Mouse (Mus musculus) forebrain, embryonic 12.5 days (tissue): ENCODE results near the gene Mpv17l. TPM values are rescaled to one million over a fixed set of nuclear protein-coding genes. Genes with fewer than 3 reads are reported as not detected.
"Not testable (repeated sequence)": the region's sequence is repeated elsewhere in the genome, so short reads cannot be mapped to it uniquely, and the experiment has no call there.

Source experiments
- ATAC-seq: fragments of 200-750 bp; cut with Nextera tagmentation; 2 replicates; pipeline ENCODE4 v1.8.0; 2017; ENCODE audit warnings: moderate TSS enrichment; ENCODE audit not compliant: low FRiP score
- H3K27ac ChIP-seq: fragments of 300-500 bp; sonication (generic); 2 replicates; pipeline ENCODE4 v1.5.1; 2016; ENCODE audit warnings: mild to moderate bottlenecking
- H3K27me3 ChIP-seq: fragments of 300-500 bp; sonication (generic); 2 replicates; pipeline ENCODE4 v1.6.1; 2016; ENCODE audit warnings: mild to moderate bottlenecking
- H3K36me3 ChIP-seq: fragments of 300-500 bp; sonication (generic); replicated peaks from 2 replicates; pipeline ENCODE4 v1.6.1; 2016; ENCODE audit warnings: mild to moderate bottlenecking
- H3K4me1 ChIP-seq: fragments of 300-500 bp; sonication (generic); 2 replicates; pipeline ENCODE4 v1.6.1; 2016
- H3K4me2 ChIP-seq: fragments of 300-500 bp; sonication (generic); 2 replicates; pipeline ENCODE4 v1.6.1; 2016; ENCODE audit warnings: mild to moderate bottlenecking, moderate library complexity
- H3K4me3 ChIP-seq: fragments of 300-500 bp; sonication (generic); replicated peaks from 2 replicates; pipeline ENCODE4 v1.5.1; 2016; ENCODE audit warnings: mild to moderate bottlenecking
- H3K9ac ChIP-seq: fragments of 300-500 bp; sonication (generic); 2 replicates; pipeline ENCODE4 v1.6.1; 2016; ENCODE audit warnings: mild to moderate bottlenecking
- H3K9me3 ChIP-seq: fragments of 300-500 bp; sonication (generic); 2 replicates; pipeline ENCODE4 v1.6.1; 2016
- WGBS: fragments of 180-500 bp; shearing (Covaris S2); methylation state at CpG from one replicate; pipeline ENCODE4 v1.1.7; 2016; 5-methylcytosine and 5-hydroxymethylcytosine counted together
- polyA plus RNA-seq: library from polyadenylated mRNA; unstranded; fragments of >200 nt; fragmentation: Nextera tagmentation; extraction: Ambion mirVana; gene quantifications from 2 replicates; pipeline ENCODE4 v1.2.1, GENCODE M21; 2016

Gene Mpv17l
- polyA plus RNA-seq, 1 experiment from 2014 or later: 4.7 TPM

GRCm38 (mm10) chr16:13896357-13896756 is 6.6 kb upstream of the Mpv17l start:
- Histone ChIP-seq H3K36me3 (no peaks in the 10 kb centered on the region), H3K27ac (no peak overlapping the region), H3K9ac (no peak overlapping the region), H3K9me3 (no peaks in the 10 kb centered on the region), H3K4me3 (no peak overlapping the region), H3K4me1 (peaks cover 1% of the 10 kb centered on the region; the same call in 1 of the 2 replicates), H3K27me3 (no peaks in the 10 kb centered on the region), H3K4me2 (no peak overlapping the region)
- no peak for ATAC-seq
- WGBS: 87% methylated on average over 3 of the region's 3 CpGs

- Histone ChIP-seq H3K9ac (no peak overlapping the region), H3K36me3 (no peaks in the 10 kb centered on the region), H3K27me3 (no peaks in the 10 kb centered on the region), H3K4me2 (no peak overlapping the region), H3K9me3 (no peaks in the 10 kb centered on the region), H3K4me1 (peaks cover 15% of the 10 kb centered on the region), H3K4me3 (no peak overlapping the region), H3K27ac (no peak overlapping the region)
- no peak for ATAC-seq
- 90% methylated on average over 2 of the region's 2 CpGs for WGBS
Measured at GRCm38 (mm10) chr16:13898981-13899380, 4.0 kb upstream of the Mpv17l start.

- Histone ChIP-seq H3K27ac (peak overlapping the region; percentile 84), H3K9ac (peak overlapping the region; percentile 85), H3K4me3 (peak overlapping the region; percentile 86), H3K27me3 (no peaks in the 10 kb centered on the region), H3K4me1 (peaks cover 15% of the 10 kb centered on the region), H3K36me3 (no peaks in the 10 kb centered on the region), H3K4me2 (peak overlapping the region; percentile 81), H3K9me3 (no peaks in the 10 kb centered on the region)
- WGBS: under 1% methylated on average over 30 of the region's 30 CpGs
- no peak for ATAC-seq
Measured at GRCm38 (mm10) chr16:13902397-13902831, 547 bp upstream of the Mpv17l start.

- Histone ChIP-seq H3K9me3 (no peaks in the 10 kb centered on the region), H3K27ac (peak overlapping the region; percentile 84), H3K4me1 (peaks cover 15% of the 10 kb centered on the region), H3K36me3 (no peaks in the 10 kb centered on the region), H3K4me2 (peak overlapping the region; percentile 81), H3K27me3 (no peaks in the 10 kb centered on the region), H3K4me3 (peak overlapping the region; percentile 86), H3K9ac (peak overlapping the region; percentile 85)
- 8% methylated on average over 8 of the region's 8 CpGs for WGBS
- ATAC-seq: peak; percentile 82; the same call in 1 of the 2 replicates
Measured at GRCm38 (mm10) chr16:13903488-13903887, 527 bp downstream of the Mpv17l start.

GRCm38 (mm10) chr16:13907297-13907696 is 4.3 kb downstream of the Mpv17l start:
- Histone ChIP-seq H3K4me1 (peaks cover 4% of the 10 kb centered on the region), H3K36me3 (no peaks in the 10 kb centered on the region), H3K27me3 (no peaks in the 10 kb centered on the region), H3K9me3 (no peaks in the 10 kb centered on the region), H3K27ac (no peak overlapping the region), H3K4me3 (no peak overlapping the region), H3K9ac (no peak overlapping the region), H3K4me2 (no peak overlapping the region)
- WGBS: 86% methylated on average over 3 of the region's 3 CpGs
- no peak for ATAC-seq

GRCm38 (mm10) chr16:13920093-13920492 is 17.1 kb downstream of the Mpv17l start:
- no peaks in the 10 kb centered on the region for H3K4me1 ChIP-seq
- no peak overlapping the region for H3K9ac ChIP-seq
- no peaks in the 10 kb centered on the region for H3K27me3 ChIP-seq
- H3K9me3 ChIP-seq: no peaks in the 10 kb centered on the region
- ATAC-seq: no peak
- no peak overlapping the region for H3K4me3 ChIP-seq
- no peaks in the 10 kb centered on the region for H3K36me3 ChIP-seq
- 94% methylated on average over 5 of the region's 5 CpGs for WGBS
- no peak overlapping the region for H3K27ac ChIP-seq
- H3K4me2 ChIP-seq: no peak overlapping the region

DNA sequence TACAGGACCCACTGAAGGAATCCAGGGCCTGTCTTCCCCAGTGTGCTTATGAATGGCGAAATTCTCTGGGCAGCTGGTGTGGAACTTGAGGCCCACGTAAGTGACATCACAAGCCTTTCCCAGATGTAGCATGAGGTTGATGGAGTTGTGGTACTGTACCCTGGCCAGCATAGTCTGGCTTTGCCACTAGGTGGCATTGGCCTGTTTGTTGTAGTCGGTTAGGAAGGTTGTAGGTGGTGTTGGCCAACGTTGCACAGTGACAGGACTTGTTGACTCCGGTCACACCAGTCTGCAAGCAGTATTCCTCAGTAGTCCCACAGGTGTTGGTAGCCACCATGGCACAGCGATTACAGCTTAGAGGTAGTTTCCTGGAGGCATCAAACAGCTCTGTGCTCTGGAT is 18.1 kb downstream of the Mpv17l start:
- Histone ChIP-seq H3K9ac (no peak overlapping the region), H3K27ac (no peak overlapping the region), H3K27me3 (no peaks in the 10 kb centered on the region), H3K36me3 (no peaks in the 10 kb centered on the region), H3K4me1 (no peaks in the 10 kb centered on the region), H3K9me3 (no peaks in the 10 kb centered on the region), H3K4me2 (no peak overlapping the region), H3K4me3 (no peak overlapping the region)
- ATAC-seq: no peak
- 86% methylated on average over 6 of the region's 6 CpGs for WGBS

DNA sequence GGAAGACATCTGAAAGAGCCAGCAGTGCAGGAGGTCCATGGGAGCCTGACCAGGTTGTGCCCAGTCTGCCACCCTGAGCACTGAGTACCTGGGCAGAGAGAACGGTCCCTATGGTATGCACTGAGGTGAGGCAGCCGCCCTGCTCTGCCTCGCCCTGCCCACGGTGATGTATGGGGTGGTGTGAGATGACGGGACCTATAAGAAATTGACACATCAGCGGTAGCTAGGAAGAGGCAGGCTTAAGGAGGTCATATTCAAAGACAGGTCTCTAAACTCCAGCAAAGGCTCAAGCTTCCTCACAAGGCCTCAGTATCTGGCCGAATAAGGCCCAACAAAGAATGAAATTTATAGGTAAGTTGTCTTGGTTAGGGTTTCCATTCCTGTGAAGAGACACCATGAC is 18.8 kb downstream of the Mpv17l start:
- Histone ChIP-seq H3K4me3 (no peak overlapping the region), H3K27ac (no peak overlapping the region), H3K36me3 (no peaks in the 10 kb centered on the region), H3K4me2 (no peak overlapping the region), H3K27me3 (no peaks in the 10 kb centered on the region), H3K9ac (no peak overlapping the region), H3K4me1 (no peaks in the 10 kb centered on the region), H3K9me3 (no peaks in the 10 kb centered on the region)
- ATAC-seq: no peak
- 94% methylated on average over 7 of the region's 7 CpGs for WGBS

DNA sequence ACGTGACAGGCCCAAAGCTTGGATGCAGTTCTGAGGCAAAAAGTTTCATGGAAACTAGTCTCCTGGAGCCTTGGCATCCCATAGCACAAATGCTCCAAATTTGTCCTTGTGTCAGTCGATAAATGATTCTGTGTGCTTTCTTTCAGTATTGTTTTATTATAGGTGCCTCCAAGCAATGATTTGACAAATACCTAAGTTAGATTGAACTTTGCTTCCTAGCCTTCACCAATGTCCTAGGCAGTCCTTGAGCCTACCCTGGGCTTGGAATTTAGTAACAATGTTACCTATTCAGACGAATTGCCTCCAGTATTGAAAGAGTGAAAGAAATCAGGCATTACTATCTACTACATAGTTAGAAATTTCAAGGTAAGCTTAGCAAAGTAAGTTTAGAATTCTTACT is 19.5 kb downstream of the Mpv17l start:
- H3K4me1 ChIP-seq, H3K9ac ChIP-seq, H3K4me2 ChIP-seq, H3K9me3 ChIP-seq, H3K36me3 ChIP-seq, H3K27ac ChIP-seq, ATAC-seq, H3K4me3 ChIP-seq, H3K27me3 ChIP-seq: not testable (repeated sequence)
- WGBS: 91% methylated on average over 3 of the region's 3 CpGs

DNA sequence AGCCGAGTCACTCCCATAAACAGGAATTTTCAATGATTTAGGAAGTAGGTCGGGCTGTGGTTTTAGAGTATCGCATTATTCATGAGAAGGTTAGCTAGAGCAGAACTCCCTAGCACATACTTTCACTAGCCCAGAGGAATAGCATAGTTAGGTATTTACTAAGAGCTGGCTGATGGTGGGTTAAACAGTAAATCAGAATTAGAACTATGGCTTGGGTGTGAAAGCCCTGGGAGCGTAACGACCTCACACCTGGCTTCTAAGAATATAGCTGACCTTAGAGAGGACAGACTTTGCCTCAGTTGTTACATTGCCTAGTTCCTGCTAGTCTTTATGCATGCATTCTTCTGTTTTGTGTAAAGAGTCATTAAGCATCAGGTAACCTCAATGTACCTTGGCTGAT is 20.0 kb downstream of the Mpv17l start:
- not testable (repeated sequence) for H3K36me3 ChIP-seq, H3K9ac ChIP-seq, H3K27ac ChIP-seq, H3K27me3 ChIP-seq, H3K9me3 ChIP-seq, H3K4me3 ChIP-seq, H3K4me2 ChIP-seq, H3K4me1 ChIP-seq, ATAC-seq
- WGBS: 95% methylated on average over 5 of the region's 5 CpGs

GRCm38 (mm10) chr16:13927456-13928075 is 24.6 kb downstream of the Mpv17l start:
- 91% methylated on average over 4 of the region's 4 CpGs for WGBS
- no peaks in the 10 kb centered on the region for H3K4me1 ChIP-seq

DNA sequence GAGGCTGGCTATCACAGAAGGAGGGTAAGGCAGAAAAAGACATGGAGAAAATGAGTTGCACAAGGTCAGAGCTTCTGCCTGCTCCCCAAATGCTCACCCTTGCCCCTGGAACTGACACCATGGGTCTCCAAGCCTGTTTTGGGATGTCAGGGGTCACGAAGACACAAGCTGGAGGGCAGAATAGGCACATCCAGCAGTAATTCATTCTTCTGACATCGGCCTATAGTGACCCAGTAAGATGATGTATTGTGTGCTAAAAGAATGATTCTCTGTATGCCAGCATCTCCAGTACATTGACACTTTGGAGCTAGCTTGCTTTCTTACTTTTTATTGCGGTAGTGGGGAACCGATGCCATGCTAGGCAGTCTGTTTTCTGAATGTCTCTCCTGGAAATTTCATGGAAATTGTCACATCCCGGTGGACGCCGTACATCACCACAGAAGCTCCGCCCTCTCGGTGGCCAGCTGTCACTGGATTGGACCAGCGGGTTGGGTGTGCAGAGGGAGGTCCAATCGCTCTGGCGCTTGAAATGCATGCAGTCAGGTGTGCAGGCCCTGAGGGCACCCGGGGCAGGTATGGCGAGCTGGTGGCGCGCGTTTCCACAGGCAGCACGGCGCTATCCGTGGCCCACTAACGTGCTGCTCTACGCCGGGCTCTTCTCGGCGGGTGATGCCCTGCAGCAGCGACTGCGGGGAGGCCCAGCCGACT is 37.3 kb downstream of the Mpv17l start:
- peak; percentile 98 for ATAC-seq
- WGBS: 5% methylated on average over 28 of the region's 28 CpGs
- peaks cover 9% of the 10 kb centered on the region for H3K4me1 ChIP-seq

More at GRCm38 (mm10) chr16:13927456-13928075, 24.6 kb downstream of the Mpv17l start:
- Histone ChIP-seq H3K9me3 (no peaks in the 10 kb centered on the region), H3K4me3 (no peak overlapping the region), H3K4me2 (no peak overlapping the region), H3K9ac (no peak overlapping the region), H3K36me3 (no peaks in the 10 kb centered on the region), H3K27me3 (no peaks in the 10 kb centered on the region), H3K27ac (no peak overlapping the region)
- ATAC-seq: no peak

More for the DNA sequence above, 37.3 kb downstream of the Mpv17l start:
- H3K27ac ChIP-seq: no peak overlapping the region
- H3K4me2 ChIP-seq: peak overlapping the region; percentile 99
- H3K27me3 ChIP-seq: peaks cover 20% of the 10 kb centered on the region
- H3K9ac ChIP-seq: peak overlapping the region; percentile 66
- H3K9me3 ChIP-seq: no peaks in the 10 kb centered on the region
- no peaks in the 10 kb centered on the region for H3K36me3 ChIP-seq
- peak overlapping the region; percentile 69 for H3K4me3 ChIP-seq
